Mouse (Mus musculus) kidney, embryonic 16.5 days (tissue): ENCODE results near the gene Sox10. TPM values are rescaled to one million over a fixed set of nuclear protein-coding genes. Genes with fewer than 3 reads are reported as not detected.

ENCODE experiments used
- ATAC-seq: fragments of 200-750 bp; cut with Nextera tagmentation; 2 replicates; pipeline ENCODE4 v1.8.0; 2017; ENCODE audit warnings: moderate TSS enrichment; ENCODE audit not compliant: low FRiP score, low TSS enrichment
- H3K27ac ChIP-seq: fragments of 300-500 bp; sonication (generic); 2 replicates; pipeline ENCODE4 v1.5.1; 2014; ENCODE audit warnings: low read length
- H3K27me3 ChIP-seq: fragments of 300-500 bp; sonication (generic); 2 replicates; pipeline ENCODE4 v1.6.1; 2014; ENCODE audit warnings: low read length, control low read depth, mixed read lengths; ENCODE audit not compliant: insufficient read depth
- H3K36me3 ChIP-seq: fragments of 300-500 bp; sonication (generic); 2 replicates; pipeline ENCODE4 v1.6.1; 2014; ENCODE audit warnings: low read length, control low read depth, mixed read lengths; ENCODE audit not compliant: insufficient read depth
- H3K4me1 ChIP-seq: fragments of 300-500 bp; sonication (generic); 2 replicates; pipeline ENCODE4 v1.6.1; 2014; ENCODE audit warnings: low read length, control low read depth, mixed read lengths; ENCODE audit not compliant: insufficient read depth
- H3K4me2 ChIP-seq: fragments of 300-500 bp; sonication (generic); replicated peaks from 2 replicates; pipeline ENCODE4 v1.6.1; 2014; ENCODE audit warnings: low read depth, low read length
- H3K4me3 ChIP-seq: fragments of 300-500 bp; sonication (generic); 2 replicates; pipeline ENCODE4 v1.5.1; 2014; ENCODE audit warnings: mild to moderate bottlenecking, low read length
- H3K9ac ChIP-seq: fragments of 300-500 bp; sonication (generic); replicated peaks from 2 replicates; pipeline ENCODE4 v1.6.1; 2014; ENCODE audit warnings: low read length
- H3K9me3 ChIP-seq: fragments of 300-500 bp; sonication (generic); 2 replicates; pipeline ENCODE4 v1.6.1; 2016; ENCODE audit warnings: low read length, control low read depth
- WGBS: fragments of 180-500 bp; shearing (Covaris S2); extraction: QIAGEN DNeasy Blood & Tissue Kit; methylation state at CpG from one replicate; pipeline ENCODE4 v1.1.7; 2014; 5-methylcytosine and 5-hydroxymethylcytosine counted together
- polyA plus RNA-seq: library from polyadenylated mRNA; unstranded; fragments of >200 nt; fragmentation: Nextera tagmentation; extraction: Ambion mirVana; gene quantifications from 2 replicates; pipeline ENCODE4 v1.2.1, GENCODE M21; 2015

The Sox10 gene
- polyA plus RNA-seq, 1 experiment from 2014 or later = 0.56 TPM

- Histone ChIP-seq H3K9me3 (no peaks in the 10 kb centered on the region), H3K4me1 (peaks cover 20% of the 10 kb centered on the region), H3K27ac (0 out of 2 replicates have a peak overlapping the region, but pooled peaks have one; percentile 33), H3K9ac (no peak overlapping the region), H3K36me3 (peaks cover 16% of the 10 kb centered on the region; the same call in 1 of the 2 replicates), H3K27me3 (no peaks in the 10 kb centered on the region), H3K4me2 (no peak overlapping the region), H3K4me3 (no peak overlapping the region)
- no peak for ATAC-seq
- WGBS = 43% methylated on average over 5 of the region's 5 CpGs
Measured at GRCm38 (mm10) chr15:79115276-79115675, 49.8 kb downstream of the Sox10 start.

DNA sequence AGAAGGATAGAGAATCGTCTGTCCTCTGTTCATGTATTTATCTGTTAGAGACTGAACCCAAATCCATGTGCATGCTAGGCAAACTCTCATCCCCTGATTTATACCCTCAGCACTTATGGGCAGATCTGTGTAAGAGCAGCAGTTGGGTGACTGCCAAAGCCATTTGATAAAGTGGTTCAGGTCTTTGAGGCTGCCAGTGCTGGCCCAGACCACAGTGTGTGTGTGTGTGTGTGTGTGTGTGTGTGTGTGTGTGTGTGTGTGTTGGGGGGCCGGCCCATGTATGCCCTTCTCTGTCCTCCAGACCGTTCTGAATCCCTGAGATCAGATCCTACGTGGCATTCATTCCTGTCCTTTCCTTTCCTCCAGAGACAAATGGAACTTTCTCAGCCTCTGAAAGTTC is 53.3 kb downstream of the Sox10 start:
- H3K27me3 ChIP-seq = no peaks in the 10 kb centered on the region
- no peak overlapping the region for H3K27ac ChIP-seq
- no peak for ATAC-seq
- H3K4me3 ChIP-seq = no peak overlapping the region
- peaks cover 31% of the 10 kb centered on the region for H3K4me1 ChIP-seq
- H3K9ac ChIP-seq = peak overlapping the region; percentile 15; the same call in 1 of the 2 replicates
- H3K36me3 ChIP-seq = peaks cover 10% of the 10 kb centered on the region; the same call in 1 of the 2 replicates
- peak overlapping the region; percentile 23; the same call in 1 of the 2 replicates for H3K4me2 ChIP-seq
- H3K9me3 ChIP-seq = no peaks in the 10 kb centered on the region
- 63% methylated on average over 4 of the region's 4 CpGs for WGBS

GRCm38 (mm10) chr15:79110528-79110927 is 54.5 kb downstream of the Sox10 start:
- H3K4me2 ChIP-seq = peak overlapping the region; percentile 78
- no peak overlapping the region for H3K27ac ChIP-seq
- H3K9me3 ChIP-seq = no peaks in the 10 kb centered on the region
- peak overlapping the region; percentile 87 for H3K4me3 ChIP-seq
- WGBS = 61% methylated on average over 2 of the region's 2 CpGs
- no peaks in the 10 kb centered on the region for H3K27me3 ChIP-seq
- peaks cover 9% of the 10 kb centered on the region; the same call in 1 of the 2 replicates for H3K36me3 ChIP-seq
- H3K9ac ChIP-seq = peak overlapping the region; percentile 87
- H3K4me1 ChIP-seq = peaks cover 30% of the 10 kb centered on the region
- ATAC-seq = no peak

DNA sequence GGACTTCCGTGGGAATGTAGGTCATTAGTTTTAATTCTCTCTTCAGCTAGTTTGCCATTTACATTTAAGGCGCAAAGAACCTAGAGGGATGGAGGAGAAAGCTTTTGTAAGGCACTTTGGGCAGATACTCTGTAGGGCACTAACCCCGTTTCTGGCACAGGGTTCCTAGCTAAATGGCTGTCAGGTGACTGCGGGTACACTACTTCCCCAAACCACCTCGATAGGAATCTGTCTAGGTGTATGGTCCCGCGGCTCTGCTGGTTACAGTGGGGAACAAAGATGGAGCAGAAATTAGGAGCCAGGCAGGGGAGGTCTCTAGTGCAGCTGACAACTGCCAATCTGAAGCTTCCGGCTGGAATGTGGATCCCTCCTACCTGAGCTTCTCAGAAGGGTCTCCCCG is 55.0 kb downstream of the Sox10 start:
- peak overlapping the region; percentile 78 for H3K4me2 ChIP-seq
- H3K36me3 ChIP-seq = peaks cover 6% of the 10 kb centered on the region; the same call in 1 of the 2 replicates
- H3K9ac ChIP-seq = peak overlapping the region; percentile 87
- 15% methylated on average over 9 of the region's 9 CpGs for WGBS
- no peak overlapping the region for H3K27ac ChIP-seq
- ATAC-seq = no peak
- no peaks in the 10 kb centered on the region for H3K27me3 ChIP-seq
- H3K9me3 ChIP-seq = no peaks in the 10 kb centered on the region
- H3K4me3 ChIP-seq = peak overlapping the region; percentile 87
- H3K4me1 ChIP-seq = peaks cover 28% of the 10 kb centered on the region

DNA sequence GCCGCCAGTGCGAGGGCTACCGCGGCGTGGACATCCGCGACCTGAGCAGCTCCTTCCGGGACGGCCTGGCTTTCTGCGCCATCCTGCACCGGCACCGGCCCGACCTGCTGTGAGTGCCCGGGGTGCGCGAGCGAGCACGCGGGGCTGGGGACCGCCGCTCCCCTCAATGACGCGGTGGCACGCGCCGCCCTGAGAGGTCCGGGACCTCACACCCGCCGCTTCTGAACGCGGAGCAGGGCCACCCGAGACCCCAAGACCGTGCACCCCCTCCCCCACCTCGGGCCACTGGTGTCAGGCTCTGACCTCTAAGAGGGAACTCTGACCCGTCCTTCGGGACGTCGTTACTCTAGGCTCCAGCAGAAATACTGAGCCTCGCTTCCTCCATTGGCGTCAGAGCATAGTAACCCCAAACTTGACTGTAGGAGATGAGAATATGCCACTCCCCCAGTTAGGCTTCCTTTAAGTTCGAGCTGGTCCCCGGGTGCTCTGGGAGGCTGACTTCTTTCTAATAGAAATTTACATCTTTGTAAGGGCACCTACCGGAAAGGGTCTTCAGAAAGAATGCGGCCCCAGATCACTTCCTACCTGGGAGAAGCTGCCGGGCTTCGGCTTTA is 55.6 kb downstream of the Sox10 start:
- WGBS = under 1% methylated on average over 46 of the region's 46 CpGs
- Histone ChIP-seq H3K9ac (peak overlapping the region; percentile 87), H3K36me3 (no peaks in the 10 kb centered on the region), H3K4me3 (peak overlapping the region; percentile 87), H3K4me2 (peak overlapping the region; percentile 78), H3K4me1 (peaks cover 26% of the 10 kb centered on the region), H3K27me3 (no peaks in the 10 kb centered on the region), H3K27ac (peak overlapping the region; percentile 85; the same call in 1 of the 2 replicates), H3K9me3 (no peaks in the 10 kb centered on the region)
- ATAC-seq = no peak; the same call in 1 of the 2 replicates

- Histone ChIP-seq H3K9ac (peak within 1 kb of the TSS; percentile 87), H3K27me3 (no peaks in the 10 kb centered on the region), H3K27ac (peak within 1 kb of the TSS; percentile 85), H3K9me3 (no peaks in the 10 kb centered on the region), H3K4me3 (peak within 1 kb of the TSS; percentile 87), H3K4me1 (peaks cover 26% of the 10 kb centered on the region), H3K4me2 (peak within 1 kb of the TSS; percentile 78), H3K36me3 (no peaks in the 10 kb centered on the region)
- under 1% methylated on average over 70 of the region's 85 CpGs for whole genome bisulfite sequencing
- peak; percentile 89 for ATAC-seq
Measured at GRCm38 (mm10) chr15:79108421-79109320, 56.4 kb downstream of the Sox10 start, which contains the start of gene Micall1. Gene Micall1, plus strand, starts transcription at chr15:79108898.

DNA sequence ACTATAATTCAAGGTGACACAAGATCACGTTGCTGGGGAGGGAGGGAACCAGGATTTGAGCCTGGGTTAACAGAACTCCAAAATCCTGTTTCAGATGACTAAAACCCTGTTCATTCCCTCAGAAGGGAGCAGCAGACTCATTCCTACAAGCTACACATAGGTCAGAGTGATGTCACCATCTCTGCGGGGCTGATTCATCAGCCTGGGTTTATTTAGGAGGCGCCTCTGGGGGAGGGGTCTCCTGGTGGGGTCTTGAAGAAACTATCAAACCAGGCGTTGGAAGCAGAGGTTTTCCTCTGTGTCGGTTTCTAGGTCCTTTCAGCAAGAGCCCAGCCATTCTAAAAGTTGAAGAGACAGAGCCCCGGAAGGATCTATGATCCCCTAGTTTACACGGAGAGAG is 57.1 kb downstream of the Sox10 start:
- peak overlapping the region; percentile 87; the same call in 1 of the 2 replicates for H3K9ac ChIP-seq
- H3K4me2 ChIP-seq = peak overlapping the region; percentile 78
- no peaks in the 10 kb centered on the region for H3K36me3 ChIP-seq
- H3K27me3 ChIP-seq = no peaks in the 10 kb centered on the region
- no peak for ATAC-seq
- no peaks in the 10 kb centered on the region for H3K9me3 ChIP-seq
- WGBS = 15% methylated on average over 7 of the region's 7 CpGs
- H3K4me1 ChIP-seq = peaks cover 26% of the 10 kb centered on the region
- peak overlapping the region; percentile 87 for H3K4me3 ChIP-seq
- H3K27ac ChIP-seq = peak overlapping the region; percentile 85

GRCm38 (mm10) chr15:79105804-79106203 is 59.2 kb downstream of the Sox10 start:
- H3K4me2 ChIP-seq = no peak overlapping the region
- H3K36me3 ChIP-seq = no peaks in the 10 kb centered on the region
- H3K9ac ChIP-seq = no peak overlapping the region
- 57% methylated on average over 2 of the region's 2 CpGs for WGBS
- no peak overlapping the region for H3K4me3 ChIP-seq
- no peaks in the 10 kb centered on the region for H3K27me3 ChIP-seq
- ATAC-seq = no peak
- no peak overlapping the region for H3K27ac ChIP-seq
- peaks cover 20% of the 10 kb centered on the region for H3K4me1 ChIP-seq
- no peaks in the 10 kb centered on the region for H3K9me3 ChIP-seq
